Mouse (Mus musculus) heart, adult 2 months (tissue): ENCODE measurements around the gene Cenpq. TPM values are rescaled to one million over a fixed set of nuclear protein-coding genes. Genes with fewer than 3 reads are reported as not detected.

ENCODE experiments used
- DNase-seq, 2 experiments: peaks; one replicate each; pipeline ENCODE4 v3.0.0; 2021
- H3K27ac ChIP-seq: fragments of 200-600 bp; 2 replicates; pipeline ENCODE4 v1.8.1; 2022
- H3K27me3 ChIP-seq: fragments of 200-500 bp; 2 replicates; pipeline ENCODE4 v1.6.1; 2012; ENCODE audit warnings: mild to moderate bottlenecking, low read length, inconsistent platforms, mixed read lengths; ENCODE audit not compliant: control insufficient read depth, insufficient read depth
- H3K36me3 ChIP-seq: fragments of 200-500 bp; 2 replicates; pipeline ENCODE4 v1.6.1; 2012; ENCODE audit warnings: low read length, inconsistent platforms; ENCODE audit not compliant: control insufficient read depth, insufficient read depth
- H3K4me1 ChIP-seq: fragments of 200-500 bp; 2 replicates; pipeline ENCODE4 v1.6.1; 2011; ENCODE audit warnings: low read length; ENCODE audit not compliant: control insufficient read depth, insufficient read depth
- H3K4me3 ChIP-seq: fragments of 200-600 bp; 2 replicates; pipeline ENCODE4 v1.8.1; 2022
- H3K79me2 ChIP-seq: fragments of 200-500 bp; replicated peaks from 2 replicates; pipeline ENCODE4 v1.6.1; 2012; ENCODE audit warnings: mild to moderate bottlenecking, inconsistent platforms, low read length, moderate library complexity, mixed read lengths; ENCODE audit not compliant: control insufficient read depth, insufficient read depth
- H3K9ac ChIP-seq: fragments of 200-500 bp; 2 replicates; pipeline ENCODE4 v1.6.1; 2012; ENCODE audit warnings: low read depth, mild to moderate bottlenecking, control low read depth, inconsistent platforms, low read length, mixed read lengths
- CTCF ChIP-seq: fragments of 200-600 bp; IDR thresholded peaks from 2 replicates; pipeline ENCODE4 v1.8.1; 2022; ENCODE audit warnings: antibody characterized with exemption, mild to moderate bottlenecking, moderate library complexity
- EP300 ChIP-seq: fragments of 200-500 bp; IDR thresholded peaks from 2 replicates; pipeline ENCODE4 v1.6.1; 2011; ENCODE audit warnings: low read depth, low read length, control low read depth; ENCODE audit not compliant: insufficient read depth
- POLR2A ChIP-seq: fragments of 200-500 bp; IDR thresholded peaks from 2 replicates; pipeline ENCODE4 v1.6.1; 2011; ENCODE audit warnings: mild to moderate bottlenecking, low read depth, low read length, control low read depth; ENCODE audit not compliant: insufficient read depth
- WGBS: fragments of 180-500 bp; shearing (Covaris S2); methylation state at CpG from one replicate; pipeline ENCODE4 v1.1.7; 2018; 5-methylcytosine and 5-hydroxymethylcytosine counted together
- intact Hi-C: fragments of 180-260 bp; cut with DNase I; formaldehyde crosslinking; loops from one replicate; pipeline ENCODE4 v1.15.1; 2025
- polyA plus RNA-seq: library from polyadenylated mRNA; depleted of rRNA; stranded (reverse); fragments of >200 nt; gene quantifications from 2 replicates; pipeline ENCODE4 v1.2.3, GENCODE M21; 2012
- total RNA-seq, 2 experiments: library from RNA; stranded (reverse); gene quantifications; 2 replicates each; pipeline ENCODE4 v1.2.3; 2021

Gene Cenpq
- total and polyA plus RNA-seq, 3 experiments = 1.5 to 7.3 (median 5.4) TPM

GRCm38 (mm10) chr17:40887849-40888536, 46.9 kb downstream of the Cenpq start:
- Histone ChIP-seq H3K36me3 (no peaks in the 10 kb centered on the region), H3K79me2 (no peaks in the 10 kb centered on the region), H3K27me3 (no peaks in the 10 kb centered on the region), H3K4me3 (no peak overlapping the region), H3K27ac (no peak overlapping the region), H3K4me1 (no peaks in the 10 kb centered on the region), H3K9ac (no peak overlapping the region)
- intact Hi-C loops = no loop called here
- DNase-seq = no peak
- WGBS = 71% methylated on average over 4 of the region's 4 CpGs
- TF ChIP-seq CTCF = no peak
- TF ChIP-seq EP300 = no peak
- no peak for TF ChIP-seq POLR2A

DNA sequence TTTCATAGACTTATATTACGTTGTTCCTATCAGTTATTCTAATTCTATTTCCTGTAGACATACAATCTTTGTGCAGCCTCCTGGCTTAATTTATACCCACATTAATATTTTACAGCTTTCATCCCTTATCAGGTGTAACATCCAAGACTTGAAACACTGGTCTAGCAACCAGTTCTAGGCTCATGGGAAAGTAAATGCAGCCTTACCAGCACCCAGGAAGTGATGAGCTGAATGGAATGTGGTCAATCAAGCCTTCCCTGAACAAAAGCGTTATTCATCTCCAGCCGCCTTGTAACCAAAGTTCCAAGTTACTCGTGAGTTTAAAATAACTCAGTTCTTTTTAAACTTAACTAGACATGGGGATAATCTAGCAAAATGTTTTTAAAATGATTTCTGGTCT, 49.7 kb downstream of the Cenpq start:
- Histone ChIP-seq H3K36me3 (no peaks in the 10 kb centered on the region), H3K27me3 (no peaks in the 10 kb centered on the region), H3K79me2 (no peaks in the 10 kb centered on the region), H3K4me1 (no peaks in the 10 kb centered on the region), H3K27ac (no peak overlapping the region), H3K9ac (no peak overlapping the region), H3K4me3 (no peak overlapping the region)
- intact Hi-C loops = no loop called here
- DNase-seq = no peak
- TF ChIP-seq CTCF (no peak), POLR2A (no peak), EP300 (no peak)
- WGBS = 78% methylated on average over 4 of the region's 4 CpGs

- no peak overlapping the region for H3K9ac ChIP-seq
- no peak overlapping the region for H3K4me3 ChIP-seq
- intact Hi-C loops = no loop called here
- no peak overlapping the region for H3K27ac ChIP-seq
- DNase-seq = no peak
- H3K4me1 ChIP-seq = no peaks in the 10 kb centered on the region; the same call in 1 of the 2 replicates
- no peaks in the 10 kb centered on the region for H3K79me2 ChIP-seq
- no peak for TF ChIP-seq CTCF
- no peak for TF ChIP-seq POLR2A
- no peak for TF ChIP-seq EP300
- WGBS = 86% methylated on average over 6 of the region's 6 CpGs
- H3K36me3 ChIP-seq = no peaks in the 10 kb centered on the region
- no peaks in the 10 kb centered on the region for H3K27me3 ChIP-seq
Measured at GRCm38 (mm10) chr17:40882172-40882571, 52.7 kb downstream of the Cenpq start.

- DNase-seq = peak; percentile 77 to 79
- H3K79me2 ChIP-seq = no peaks in the 10 kb centered on the region
- peak within 1 kb of the TSS; percentile 73 for H3K4me3 ChIP-seq
- H3K4me1 ChIP-seq = no peaks in the 10 kb centered on the region; the same call in 1 of the 2 replicates
- no peaks in the 10 kb centered on the region for H3K27me3 ChIP-seq
- peak within 1 kb of the TSS; percentile 69 for H3K27ac ChIP-seq
- under 1% methylated on average over 40 of the region's 40 CpGs for WGBS
- intact Hi-C loops = no loop called here
- H3K36me3 ChIP-seq = no peaks in the 10 kb centered on the region
- H3K9ac ChIP-seq = peak within 1 kb of the TSS; percentile 90
- TF ChIP-seq EP300 = 0 out of 2 replicates have a peak, but pooled peaks have one; percentile 33
- peak; percentile 69 for TF ChIP-seq POLR2A
- TF ChIP-seq CTCF = no peak
Measured at GRCm38 (mm10) chr17:40879924-40880691, 54.7 kb downstream of the Cenpq start, which contains the start of gene 9130008F23Rik. Gene 9130008F23Rik (minus strand): TSS chr17:40880559.

GRCm38 (mm10) chr17:40879528-40879923, 55.3 kb downstream of the Cenpq start:
- DNase-seq = no peak
- H3K27ac ChIP-seq = peak overlapping the region; percentile 69; the same call in 1 of the 2 replicates
- intact Hi-C loops = no loop called here
- 18% methylated on average over 6 of the region's 6 CpGs for WGBS
- no peaks in the 10 kb centered on the region for H3K36me3 ChIP-seq
- H3K4me1 ChIP-seq = no peaks in the 10 kb centered on the region; the same call in 1 of the 2 replicates
- no peak for TF ChIP-seq EP300
- TF ChIP-seq CTCF = no peak
- TF ChIP-seq POLR2A = 0 out of 2 replicates have a peak, but pooled peaks have one; percentile 20
- H3K4me3 ChIP-seq = peak overlapping the region; percentile 73
- H3K9ac ChIP-seq = peak overlapping the region; percentile 90
- no peaks in the 10 kb centered on the region for H3K27me3 ChIP-seq
- H3K79me2 ChIP-seq = no peaks in the 10 kb centered on the region
